Mouse (Mus musculus) naive thymus-derived CD4-positive, alpha-beta T cell, adult 2 months (primary cell): ENCODE data around the gene Tpk1.
A peak's percentile ranks its signal among the peaks of the same experiment; 100 is the strongest.

Experiments used
- DNase-seq: peaks from one replicate; pipeline ENCODE4 v3.0.0-alpha.2; 2011; ENCODE audit warnings: low read depth

Tpk1 gene

DNA sequence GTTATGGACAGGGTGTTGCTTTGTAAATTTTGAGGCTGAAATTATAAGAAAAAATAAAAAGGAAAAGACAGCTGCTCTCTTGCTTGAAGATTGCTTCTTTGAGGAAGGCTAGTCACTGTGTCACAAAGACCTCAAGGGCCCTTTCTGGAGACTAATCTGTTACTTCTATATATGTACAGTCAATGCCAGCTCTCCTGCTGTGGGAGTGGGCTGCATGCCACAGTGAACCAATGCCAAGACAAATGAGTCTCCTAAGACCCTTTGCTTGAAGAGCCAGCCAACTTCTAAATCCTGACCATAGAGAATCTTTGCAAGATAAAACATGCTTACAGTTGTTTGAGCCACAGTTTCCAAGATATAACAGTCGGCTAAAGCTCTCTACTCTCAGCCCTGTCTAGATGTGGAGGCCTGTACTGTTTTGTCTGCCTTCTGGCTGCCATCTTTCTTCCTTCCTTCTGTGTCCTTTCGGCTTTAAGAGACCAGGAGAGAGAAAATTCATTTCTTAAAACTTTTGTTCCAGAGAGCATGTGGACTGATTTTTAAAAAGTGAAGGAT, 230.0 kb downstream of the Tpk1 start:
- DNase-seq: no peak

GRCm38 (mm10) chr6:43434365-43434764, 231.7 kb downstream of the Tpk1 start:
- no peak for DNase-seq

- DNase-seq: no peak
Observed at GRCm38 (mm10) chr6:43424978-43425377, 241.1 kb downstream of the Tpk1 start.

GRCm38 (mm10) chr6:43420358-43420979, 245.6 kb downstream of the Tpk1 start:
- no peak for DNase-seq

DNA sequence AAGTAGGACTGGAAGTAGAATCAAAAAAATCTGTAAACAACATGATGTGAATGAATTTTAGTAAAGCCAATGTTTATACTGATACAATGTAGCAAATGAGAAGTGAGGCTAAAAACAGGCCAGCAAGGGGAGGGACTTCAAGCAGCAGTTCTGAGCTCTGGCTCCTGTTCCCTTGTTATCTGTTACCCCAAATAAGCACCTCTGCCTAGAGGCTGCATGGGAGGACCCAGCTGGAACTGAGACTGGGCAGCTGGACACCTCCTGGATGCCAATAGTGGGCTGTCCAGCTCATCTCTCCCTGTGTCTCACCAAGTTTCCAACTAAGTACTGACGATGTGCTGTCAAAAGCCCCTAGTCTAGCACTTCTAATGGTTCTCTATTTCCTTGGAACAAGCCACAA, 257.1 kb downstream of the Tpk1 start:
- no peak for DNase-seq

DNA sequence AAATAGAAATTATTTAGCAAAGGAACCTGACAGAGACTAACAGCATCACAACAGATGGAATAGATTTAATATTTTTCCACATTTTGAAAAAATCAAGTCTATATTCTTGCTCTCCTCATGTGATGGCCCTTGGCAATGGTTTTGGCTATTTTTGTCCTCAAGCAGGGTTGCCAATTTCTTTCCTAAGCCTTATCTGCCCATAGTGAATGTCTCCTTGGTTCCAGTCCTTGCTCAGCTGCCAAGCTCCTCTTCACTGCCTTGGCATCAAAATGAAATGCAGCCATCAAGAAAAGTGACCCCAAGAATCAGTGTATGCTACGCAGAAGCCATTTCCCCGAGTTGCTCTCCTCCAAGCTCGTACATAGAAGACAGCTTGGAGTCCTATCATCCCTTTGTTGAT, 263.0 kb downstream of the Tpk1 start:
- DNase-seq: no peak

DNA sequence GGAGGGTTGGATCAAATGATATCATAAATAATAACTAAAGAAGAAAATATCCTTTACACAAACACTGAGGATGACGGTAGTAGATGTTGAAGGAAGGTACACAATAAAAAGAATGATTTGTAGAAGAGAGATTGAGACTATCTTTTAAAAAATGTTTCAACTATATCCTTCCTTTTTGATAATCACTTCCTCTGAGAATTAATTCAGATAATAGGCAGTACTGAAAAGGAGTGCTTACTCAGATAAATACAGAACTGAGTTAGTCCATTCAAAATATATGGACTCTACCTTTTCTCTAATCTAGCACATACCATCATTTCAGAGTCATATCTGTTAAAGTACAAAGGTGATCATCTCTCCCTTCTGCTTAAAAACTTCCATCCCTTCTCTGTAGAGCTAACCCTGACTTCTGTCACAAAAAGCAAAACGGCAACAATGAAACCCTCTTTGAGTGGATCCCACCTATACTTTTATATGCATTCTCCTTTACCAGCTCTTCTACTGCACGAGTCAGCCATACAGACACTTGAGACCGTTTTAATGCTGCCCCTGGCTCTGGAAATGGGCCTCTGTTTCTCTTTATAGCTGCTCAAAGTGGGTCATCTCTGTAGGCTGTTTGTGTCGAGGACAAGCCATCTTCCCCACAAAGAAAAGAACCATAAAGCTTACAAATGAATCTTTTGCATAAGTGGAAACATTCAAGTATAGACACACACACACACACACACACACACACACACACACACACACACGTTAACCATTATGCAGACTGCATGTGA, 263.7 kb downstream of the Tpk1 start:
- no peak for DNase-seq

GRCm38 (mm10) chr6:43396426-43396825, 269.7 kb downstream of the Tpk1 start:
- DNase-seq: no peak

GRCm38 (mm10) chr6:43395538-43395937, 270.5 kb downstream of the Tpk1 start:
- no peak for DNase-seq

- DNase-seq: no peak
Observed at GRCm38 (mm10) chr6:43391358-43391757, 274.7 kb downstream of the Tpk1 start.

- no peak for DNase-seq
Observed at GRCm38 (mm10) chr6:43387273-43387672, 278.8 kb downstream of the Tpk1 start.

DNA sequence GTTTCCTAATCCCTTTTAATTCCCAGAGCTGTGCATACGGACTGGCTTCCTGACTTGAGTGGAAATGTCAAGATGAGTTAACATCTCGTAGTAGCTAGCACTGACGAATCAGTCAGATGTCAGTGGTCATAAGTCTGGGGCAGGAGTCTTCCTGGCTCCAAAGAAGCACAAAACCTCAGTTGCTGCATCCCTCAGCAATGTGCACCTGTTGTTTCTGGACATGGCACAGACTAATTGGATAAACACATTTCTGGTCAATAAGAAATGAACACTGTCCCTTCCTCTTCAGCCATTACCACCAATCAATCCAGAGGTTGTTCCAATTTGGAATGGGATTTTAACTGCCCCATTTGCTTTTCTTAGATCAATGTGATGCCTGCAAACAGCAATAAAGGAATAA, 281.2 kb downstream of the Tpk1 start:
- DNase-seq: no peak

DNA sequence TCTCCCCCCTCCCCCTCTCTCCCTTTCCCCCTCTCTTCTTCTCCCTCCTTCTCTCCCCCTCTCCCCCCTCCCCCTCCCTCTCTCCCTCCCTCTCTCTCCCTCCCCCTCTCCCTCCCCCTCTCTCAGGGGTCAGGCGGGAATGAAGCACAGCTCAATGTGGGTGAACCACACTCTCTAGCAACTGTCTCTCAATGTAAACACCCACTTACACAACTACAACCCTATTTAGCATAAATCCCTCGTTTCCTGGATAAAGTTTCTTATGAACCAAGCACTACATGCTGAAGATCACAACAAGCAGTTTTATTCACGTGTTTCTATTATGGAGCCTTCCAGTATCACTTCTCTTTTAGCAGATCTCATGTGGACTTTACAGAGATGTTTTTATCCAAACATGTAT, 281.8 kb downstream of the Tpk1 start:
- no peak for DNase-seq

DNA sequence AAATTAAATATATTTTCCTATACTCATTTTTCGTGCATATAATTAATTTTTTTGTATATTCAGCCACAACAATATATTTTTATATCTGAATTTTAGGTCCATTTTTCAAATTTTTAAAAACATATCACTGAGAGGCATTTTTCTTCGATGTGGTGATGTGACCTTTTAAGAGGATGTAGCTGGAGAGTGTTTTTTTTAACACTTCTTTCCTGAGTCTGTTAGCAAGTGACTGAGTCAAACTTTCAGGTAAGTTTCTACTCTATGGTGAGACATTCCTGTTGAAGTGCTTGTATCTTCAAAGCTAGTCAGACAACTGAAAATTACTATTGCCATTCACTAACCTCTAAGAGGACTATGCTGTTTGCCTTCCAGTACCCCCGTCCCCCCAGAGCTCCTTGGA, 283.3 kb downstream of the Tpk1 start:
- DNase-seq: no peak

GRCm38 (mm10) chr6:43382284-43382683, 283.8 kb downstream of the Tpk1 start:
- peak; percentile 4 for DNase-seq

- no peak for DNase-seq
Observed at GRCm38 (mm10) chr6:43373206-43373605, 292.9 kb downstream of the Tpk1 start.

DNA sequence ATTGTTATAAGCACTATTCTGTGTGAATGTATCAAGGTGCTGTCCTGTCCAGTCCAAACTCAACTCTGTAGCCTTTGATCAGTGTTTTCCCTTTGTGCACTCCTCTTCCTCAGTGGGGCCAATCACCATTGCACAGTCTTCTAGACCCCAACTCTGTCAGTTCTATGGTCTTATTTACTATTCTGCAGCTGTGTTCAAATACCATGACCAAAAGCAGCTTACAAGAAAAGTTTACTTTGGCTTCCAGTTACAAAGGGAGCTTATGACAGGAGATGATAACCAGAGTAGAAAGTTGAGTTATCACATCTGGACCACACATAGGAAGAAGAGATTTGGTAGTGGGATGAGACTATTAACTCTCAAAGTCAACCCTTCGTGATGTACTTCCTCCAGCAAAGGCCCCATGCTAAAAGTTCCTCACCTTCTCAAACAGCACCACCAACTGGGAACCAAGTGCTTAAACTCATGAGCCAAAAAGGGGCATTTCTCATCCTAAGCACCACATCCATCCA, 298.6 kb downstream of the Tpk1 start:
- no peak for DNase-seq

DNA sequence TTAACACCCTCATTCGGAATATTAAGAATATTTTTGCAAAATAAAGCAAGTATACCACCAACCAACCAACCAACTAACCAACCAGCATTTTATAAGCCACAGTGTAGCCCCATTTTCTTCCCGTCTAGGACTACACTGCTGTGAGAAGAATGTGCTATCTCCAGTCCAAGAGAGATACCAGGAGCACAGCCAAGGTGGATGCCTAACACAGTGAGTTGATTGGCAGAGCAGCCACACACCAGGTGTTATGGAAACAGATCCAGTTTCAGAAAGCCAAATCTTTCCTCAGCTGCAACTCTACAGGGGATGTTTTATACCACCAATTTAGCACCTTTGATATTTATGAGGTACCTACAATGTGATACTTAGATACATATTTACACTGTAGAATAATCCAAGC, 299.1 kb downstream of the Tpk1 start:
- no peak for DNase-seq

GRCm38 (mm10) chr6:43363917-43364316, 302.2 kb downstream of the Tpk1 start:
- DNase-seq: no peak

- DNase-seq: no peak
Observed at GRCm38 (mm10) chr6:43363291-43363820, 302.7 kb downstream of the Tpk1 start.

DNA sequence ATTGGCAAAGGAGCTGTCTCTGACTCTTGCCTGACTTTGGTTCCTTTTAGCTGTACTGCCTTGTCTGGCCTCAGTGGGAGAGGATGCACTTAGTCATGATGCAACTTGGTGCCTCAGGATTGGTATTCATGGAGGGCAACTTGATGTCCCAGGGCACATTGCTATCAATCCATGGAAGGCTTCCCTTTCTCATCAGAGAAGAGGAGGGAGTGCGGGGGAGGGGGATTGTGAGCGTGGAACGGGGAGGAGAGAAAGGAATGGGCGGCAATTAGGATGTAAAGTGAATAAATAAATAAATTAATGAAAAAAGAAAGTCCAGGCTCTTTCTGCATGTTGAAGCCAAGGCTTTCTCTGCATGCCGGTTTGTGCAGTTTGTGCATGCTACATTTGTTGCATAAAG, 304.8 kb downstream of the Tpk1 start:
- DNase-seq: no peak

- DNase-seq: no peak
Observed at GRCm38 (mm10) chr6:43360214-43360613, 305.9 kb downstream of the Tpk1 start.
